Mouse (Mus musculus): ENCODE data around the gene Tlk1. TPM values are rescaled to one million over a fixed set of nuclear protein-coding genes. Genes with fewer than 3 reads are reported as not detected.

Tlk1 gene
- total and polyA plus RNA-seq, 3 experiments: 3.1 to 61.1 (median 60.9) TPM

GRCm38 (mm10) chr2:70790246-70790645 lies 35.3 kb downstream of the Tlk1 start:
- DNase-seq: no peak

- DNase-seq: no peak
These were observed 36.2 kb downstream of the Tlk1 start for GRCm38 (mm10) chr2:70789331-70789730.

GRCm38 (mm10) chr2:70784447-70784846 lies 41.1 kb downstream of the Tlk1 start:
- DNase-seq: no peak

GRCm38 (mm10) chr2:70783504-70783903 lies 42.0 kb downstream of the Tlk1 start:
- no peak for DNase-seq

- DNase-seq: no peak
These were observed 45.9 kb downstream of the Tlk1 start for GRCm38 (mm10) chr2:70779634-70780033.

- no peak for DNase-seq
These were observed 48.8 kb downstream of the Tlk1 start for GRCm38 (mm10) chr2:70776744-70777143.

- peak; percentile 36 for DNase-seq
These were observed 60.8 kb downstream of the Tlk1 start for GRCm38 (mm10) chr2:70764734-70765133.

- DNase-seq: no peak
These were observed 62.8 kb downstream of the Tlk1 start for GRCm38 (mm10) chr2:70762741-70763140.

GRCm38 (mm10) chr2:70752149-70752548 lies 73.4 kb downstream of the Tlk1 start:
- DNase-seq: no peak

- no peak for DNase-seq
These were observed 73.9 kb downstream of the Tlk1 start for GRCm38 (mm10) chr2:70751655-70752054.

GRCm38 (mm10) chr2:70742588-70742987 lies 82.9 kb downstream of the Tlk1 start:
- no peak for DNase-seq

GRCm38 (mm10) chr2:70741901-70742300 lies 83.6 kb downstream of the Tlk1 start:
- DNase-seq: no peak

GRCm38 (mm10) chr2:70736008-70736407 lies 89.5 kb downstream of the Tlk1 start:
- DNase-seq: no peak

- no peak for DNase-seq
These were observed 90.0 kb downstream of the Tlk1 start for GRCm38 (mm10) chr2:70735534-70735933.

- DNase-seq: no peak
These were observed 98.4 kb downstream of the Tlk1 start for GRCm38 (mm10) chr2:70727089-70727488.

- no peak for DNase-seq
These were observed 101.8 kb downstream of the Tlk1 start for GRCm38 (mm10) chr2:70723610-70724243.

GRCm38 (mm10) chr2:70710878-70711277 lies 114.7 kb downstream of the Tlk1 start:
- DNase-seq: no peak

- peak; percentile 16 for DNase-seq
These were observed 115.3 kb downstream of the Tlk1 start for GRCm38 (mm10) chr2:70710236-70710635.

- no peak for DNase-seq
These were observed 116.4 kb downstream of the Tlk1 start for GRCm38 (mm10) chr2:70708986-70709730.

GRCm38 (mm10) chr2:70702403-70702802 lies 123.1 kb downstream of the Tlk1 start:
- no peak for DNase-seq

GRCm38 (mm10) chr2:70701571-70701970 lies 124.0 kb downstream of the Tlk1 start:
- DNase-seq: no peak

GRCm38 (mm10) chr2:70700851-70701250 lies 124.7 kb downstream of the Tlk1 start:
- DNase-seq: peak; percentile 59

- DNase-seq: no peak
These were observed 129.8 kb downstream of the Tlk1 start for GRCm38 (mm10) chr2:70695712-70696111.

- DNase-seq: no peak
These were observed 135.3 kb downstream of the Tlk1 start for GRCm38 (mm10) chr2:70690195-70690594.

Data from adrenal gland, adult 2 months (tissue).